Mouse (Mus musculus) liver, embryonic 16.5 days (tissue): Measurements from ENCODE around the gene Lrrc4. TPM values are rescaled to one million over a fixed set of nuclear protein-coding genes. Genes with fewer than 3 reads are reported as not detected.

Experiments used
- ATAC-seq: fragments of 200-750 bp; cut with Nextera tagmentation; 2 replicates; pipeline ENCODE4 v1.8.0; 2017; ENCODE audit warnings: low read depth, mild to moderate bottlenecking, moderate number of reproducible peaks, moderate library complexity
- H3K27ac ChIP-seq: fragments of 300-500 bp; sonication (generic); 2 replicates; pipeline ENCODE4 v1.5.1; 2014; ENCODE audit warnings: mild to moderate bottlenecking, low read length
- H3K27me3 ChIP-seq: fragments of 300-500 bp; sonication (generic); 2 replicates; pipeline ENCODE4 v1.6.1; 2014; ENCODE audit warnings: low read depth, low read length, mixed read lengths; ENCODE audit not compliant: control insufficient read depth, insufficient read depth
- H3K36me3 ChIP-seq: fragments of 300-500 bp; sonication (generic); 2 replicates; pipeline ENCODE4 v1.6.1; 2014; ENCODE audit warnings: mild to moderate bottlenecking; ENCODE audit not compliant: control insufficient read depth, insufficient read depth
- H3K4me1 ChIP-seq: fragments of 300-500 bp; sonication (generic); 2 replicates; pipeline ENCODE4 v1.6.1; 2014; ENCODE audit warnings: low read depth, low read length, mixed read lengths; ENCODE audit not compliant: control insufficient read depth
- H3K4me2 ChIP-seq: fragments of 300-500 bp; sonication (generic); 2 replicates; pipeline ENCODE4 v1.6.1; 2014; ENCODE audit warnings: low read depth, low read length, mixed read lengths
- H3K4me3 ChIP-seq: fragments of 300-500 bp; sonication (generic); 2 replicates; pipeline ENCODE4 v1.5.1; 2014; ENCODE audit warnings: low read depth, mild to moderate bottlenecking, low read length
- H3K9ac ChIP-seq: fragments of 300-500 bp; sonication (generic); 2 replicates; pipeline ENCODE4 v1.6.1; 2014; ENCODE audit warnings: low read depth, low read length
- H3K9me3 ChIP-seq: fragments of 300-500 bp; sonication (generic); replicated peaks from 2 replicates; pipeline ENCODE4 v1.6.1; 2016; ENCODE audit warnings: low read length; ENCODE audit not compliant: control insufficient read depth
- WGBS: fragments of 180-500 bp; shearing (Covaris S2); extraction: QIAGEN DNeasy Blood & Tissue Kit; methylation state at CpG from one replicate; pipeline ENCODE4 v1.1.7; 2014; ENCODE audit not compliant: insufficient replicate concordance; 5-methylcytosine and 5-hydroxymethylcytosine counted together
- polyA plus RNA-seq: library from polyadenylated mRNA; unstranded; fragments of >200 nt; fragmentation: Nextera tagmentation; extraction: Ambion mirVana; gene quantifications from 2 replicates; pipeline ENCODE4 v1.2.1, GENCODE M21; 2015

The Lrrc4 gene
- polyA plus RNA-seq, 1 experiment from 2014 or later: 0.11 TPM

GRCm38 (mm10) chr6:28737601-28738000, 93.9 kb downstream of the Lrrc4 start:
- Histone ChIP-seq H3K4me2 (no peak overlapping the region), H3K9ac (no peak overlapping the region), H3K4me3 (no peak overlapping the region), H3K27ac (no peak overlapping the region), H3K9me3 (no peaks in the 10 kb centered on the region), H3K36me3 (no peaks in the 10 kb centered on the region), H3K27me3 (no peaks in the 10 kb centered on the region), H3K4me1 (peaks cover 8% of the 10 kb centered on the region)
- ATAC-seq: peak; percentile 80
- 38% methylated on average over 1 of the region's 1 CpGs for WGBS

- Histone ChIP-seq H3K27ac (no peak overlapping the region; the same call in 1 of the 2 replicates), H3K36me3 (no peaks in the 10 kb centered on the region), H3K4me2 (no peak overlapping the region), H3K9me3 (no peaks in the 10 kb centered on the region), H3K4me1 (peaks cover 8% of the 10 kb centered on the region), H3K9ac (no peak overlapping the region), H3K27me3 (no peaks in the 10 kb centered on the region), H3K4me3 (no peak overlapping the region)
- 77% methylated on average over 7 of the region's 7 CpGs for WGBS
- ATAC-seq: no peak
Observed at GRCm38 (mm10) chr6:28736665-28737064, 94.9 kb downstream of the Lrrc4 start.

DNA sequence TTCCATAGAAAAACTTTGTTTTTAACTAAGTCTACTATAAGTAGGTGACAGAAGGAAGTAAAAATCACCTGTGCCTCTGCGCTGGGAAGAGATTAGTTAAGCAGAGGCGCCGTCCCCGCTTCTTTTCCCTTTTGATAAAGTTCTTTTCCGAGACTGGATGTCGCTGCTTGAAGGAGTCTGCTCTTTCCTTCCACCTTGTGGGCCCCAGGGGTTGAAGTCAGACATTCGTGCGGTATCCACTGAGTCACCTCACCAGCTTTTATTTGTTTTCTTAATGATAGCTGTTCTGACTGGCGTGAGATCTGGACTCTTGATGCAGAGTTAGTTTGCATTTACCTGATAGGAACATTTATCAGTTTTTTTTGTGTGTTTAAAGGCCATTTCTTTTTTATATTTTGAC, 96.4 kb downstream of the Lrrc4 start:
- no peak for ATAC-seq
- Histone ChIP-seq H3K36me3 (no peaks in the 10 kb centered on the region), H3K4me3 (no peak overlapping the region), H3K9me3 (no peaks in the 10 kb centered on the region), H3K9ac (no peak overlapping the region), H3K27ac (no peak overlapping the region), H3K4me1 (peaks cover 8% of the 10 kb centered on the region), H3K27me3 (no peaks in the 10 kb centered on the region), H3K4me2 (no peak overlapping the region)
- WGBS: 59% methylated on average over 9 of the region's 9 CpGs

GRCm38 (mm10) chr6:28733884-28734647, 97.5 kb downstream of the Lrrc4 start:
- H3K4me3 ChIP-seq: no peak overlapping the region
- H3K9me3 ChIP-seq: no peaks in the 10 kb centered on the region
- no peak for ATAC-seq
- no peaks in the 10 kb centered on the region for H3K27me3 ChIP-seq
- no peak overlapping the region for H3K4me2 ChIP-seq
- H3K27ac ChIP-seq: 0 out of 2 replicates have a peak overlapping the region, but pooled peaks have one; percentile 33
- peaks cover 8% of the 10 kb centered on the region for H3K4me1 ChIP-seq
- H3K36me3 ChIP-seq: no peaks in the 10 kb centered on the region
- no peak overlapping the region for H3K9ac ChIP-seq
- 57% methylated on average over 5 of the region's 5 CpGs for WGBS

GRCm38 (mm10) chr6:28731246-28731645, 100.3 kb downstream of the Lrrc4 start:
- H3K9ac ChIP-seq: no peak overlapping the region
- H3K4me2 ChIP-seq: no peak overlapping the region
- 78% methylated on average over 6 of the region's 6 CpGs for WGBS
- no peak overlapping the region for H3K4me3 ChIP-seq
- 0 out of 2 replicates have a peak, but pooled peaks have one; percentile 30 for ATAC-seq
- no peaks in the 10 kb centered on the region for H3K9me3 ChIP-seq
- no peak overlapping the region for H3K27ac ChIP-seq
- peaks cover 8% of the 10 kb centered on the region for H3K4me1 ChIP-seq
- H3K27me3 ChIP-seq: no peaks in the 10 kb centered on the region
- H3K36me3 ChIP-seq: no peaks in the 10 kb centered on the region

GRCm38 (mm10) chr6:28729649-28730048, 101.9 kb downstream of the Lrrc4 start:
- no peaks in the 10 kb centered on the region for H3K36me3 ChIP-seq
- H3K9ac ChIP-seq: no peak overlapping the region
- no peak overlapping the region for H3K4me2 ChIP-seq
- no peak for ATAC-seq
- no peaks in the 10 kb centered on the region for H3K9me3 ChIP-seq
- no peak overlapping the region for H3K4me3 ChIP-seq
- 46% methylated on average over 2 of the region's 2 CpGs for WGBS
- no peaks in the 10 kb centered on the region for H3K27me3 ChIP-seq
- H3K4me1 ChIP-seq: peaks cover 8% of the 10 kb centered on the region
- H3K27ac ChIP-seq: no peak overlapping the region

GRCm38 (mm10) chr6:28729236-28729635, 102.3 kb downstream of the Lrrc4 start:
- Histone ChIP-seq H3K4me3 (no peak overlapping the region), H3K4me1 (peaks cover 6% of the 10 kb centered on the region), H3K4me2 (no peak overlapping the region), H3K9ac (no peak overlapping the region), H3K36me3 (no peaks in the 10 kb centered on the region), H3K9me3 (no peaks in the 10 kb centered on the region), H3K27ac (no peak overlapping the region), H3K27me3 (no peaks in the 10 kb centered on the region)
- ATAC-seq: no peak
- 51% methylated on average over 3 of the region's 3 CpGs for WGBS

GRCm38 (mm10) chr6:28724776-28725175, 106.8 kb downstream of the Lrrc4 start:
- no peaks in the 10 kb centered on the region for H3K4me1 ChIP-seq
- WGBS: 76% methylated on average over 5 of the region's 5 CpGs
- no peak overlapping the region for H3K9ac ChIP-seq
- no peaks in the 10 kb centered on the region for H3K36me3 ChIP-seq
- no peaks in the 10 kb centered on the region for H3K27me3 ChIP-seq
- H3K4me3 ChIP-seq: no peak overlapping the region
- H3K27ac ChIP-seq: no peak overlapping the region
- ATAC-seq: no peak
- no peak overlapping the region for H3K4me2 ChIP-seq
- no peaks in the 10 kb centered on the region for H3K9me3 ChIP-seq

- ATAC-seq: no peak
- H3K27ac ChIP-seq: no peak overlapping the region
- no peak overlapping the region for H3K4me3 ChIP-seq
- H3K27me3 ChIP-seq: no peaks in the 10 kb centered on the region
- H3K36me3 ChIP-seq: no peaks in the 10 kb centered on the region
- no peaks in the 10 kb centered on the region for H3K4me1 ChIP-seq
- no peak overlapping the region for H3K9ac ChIP-seq
- H3K4me2 ChIP-seq: no peak overlapping the region
- 17% methylated on average over 2 of the region's 2 CpGs for WGBS
- H3K9me3 ChIP-seq: no peaks in the 10 kb centered on the region
Observed at GRCm38 (mm10) chr6:28723059-28723458, 108.5 kb downstream of the Lrrc4 start.
